Mouse (Mus musculus): ENCODE measurements around the gene Gm49322.
A peak's percentile ranks its signal among the peaks of the same experiment; 100 is the strongest.

The Gm49322 gene

DNA sequence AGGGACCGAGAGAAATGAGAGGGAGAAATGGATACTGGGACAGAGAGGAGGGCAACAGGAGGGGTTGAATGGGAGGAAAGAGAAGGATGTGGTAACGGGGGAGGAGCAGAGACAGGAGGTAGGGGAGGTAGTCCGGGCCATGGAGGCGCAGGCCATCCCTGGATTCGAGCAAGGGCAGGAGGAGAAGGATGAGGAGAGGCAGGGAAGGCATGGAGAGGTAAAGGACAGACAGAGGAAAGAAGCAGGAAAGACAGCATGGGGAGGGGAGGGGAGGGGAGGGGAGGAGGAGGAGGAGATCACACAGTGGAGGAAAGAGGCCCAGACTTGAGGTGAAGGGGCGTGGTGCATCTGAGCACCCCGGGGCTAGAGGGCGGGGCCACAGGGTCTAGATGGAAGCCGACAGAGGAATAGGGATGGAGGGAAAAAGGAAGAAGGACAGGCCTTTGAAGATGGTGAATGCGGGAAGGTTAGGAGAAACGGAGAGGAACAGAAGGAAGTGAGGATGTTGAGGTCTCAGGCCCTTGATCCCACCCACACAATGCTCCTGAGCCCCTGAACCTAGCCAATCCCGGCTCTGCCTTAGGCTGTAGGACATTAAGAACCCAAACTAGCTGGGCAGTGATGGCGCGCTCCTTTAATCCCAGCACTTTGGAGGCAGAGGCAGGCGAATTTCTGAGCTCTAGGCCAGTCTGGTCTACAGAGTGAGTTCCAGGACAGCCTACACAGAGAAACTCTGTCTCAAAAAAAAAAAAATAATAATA, 51.2 kb downstream of the Gm49322 start, which contains the start of gene Btbd2:
Gene Btbd2 (minus strand): TSS at position 209 of the 761 bp plus-strand sequence.
- DNase-seq, result peak; percentile 69

DNA sequence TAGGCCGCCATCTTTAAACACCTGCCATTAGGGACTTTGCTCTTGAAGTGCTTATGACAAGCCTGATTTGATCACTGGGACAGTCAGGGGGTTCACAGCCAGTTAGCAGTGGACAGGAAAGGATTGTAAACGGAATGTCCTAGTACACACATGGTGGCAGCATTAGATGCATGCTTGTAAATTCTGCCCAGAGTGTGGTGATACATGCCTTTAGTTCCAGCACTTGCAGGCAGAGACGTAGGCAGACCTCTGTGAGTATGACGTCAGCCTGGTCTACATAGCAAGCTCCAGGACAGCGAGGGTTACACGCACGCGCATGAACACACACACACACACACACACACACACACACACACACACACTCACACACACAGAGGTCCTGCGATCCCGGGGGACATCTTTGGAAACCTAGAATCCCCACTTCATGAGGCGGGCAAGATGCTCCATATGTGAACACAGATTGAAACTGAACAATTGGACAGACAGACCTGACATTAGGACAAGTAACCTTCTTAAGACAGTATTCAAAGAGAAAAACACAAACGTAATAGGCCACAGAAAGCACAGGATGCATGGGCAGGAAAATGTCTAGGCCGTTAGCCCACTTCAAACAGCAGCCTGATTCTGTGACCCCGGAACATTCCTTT, 52.5 kb downstream of the Gm49322 start:
- no peak for DNase-seq

DNA sequence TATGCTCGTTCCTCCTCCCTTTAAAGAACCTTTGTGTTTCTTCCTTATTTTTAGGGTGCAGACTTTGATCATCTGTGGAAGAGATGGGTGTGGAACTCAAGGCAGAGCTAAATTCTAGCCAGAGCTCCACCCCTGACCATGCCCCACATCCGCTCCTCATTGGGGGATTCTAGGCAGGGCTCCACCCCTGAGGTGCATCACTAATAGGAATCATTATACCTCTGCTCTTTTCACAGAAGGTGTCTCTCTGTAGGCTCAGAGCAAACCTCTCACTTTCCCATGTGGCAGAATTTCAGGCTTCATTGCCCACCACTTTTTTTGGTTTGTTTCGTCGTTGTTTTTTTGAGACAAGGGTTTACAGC, 53.0 kb downstream of the Gm49322 start:
- DNase-seq, result peak; percentile 56

DNA sequence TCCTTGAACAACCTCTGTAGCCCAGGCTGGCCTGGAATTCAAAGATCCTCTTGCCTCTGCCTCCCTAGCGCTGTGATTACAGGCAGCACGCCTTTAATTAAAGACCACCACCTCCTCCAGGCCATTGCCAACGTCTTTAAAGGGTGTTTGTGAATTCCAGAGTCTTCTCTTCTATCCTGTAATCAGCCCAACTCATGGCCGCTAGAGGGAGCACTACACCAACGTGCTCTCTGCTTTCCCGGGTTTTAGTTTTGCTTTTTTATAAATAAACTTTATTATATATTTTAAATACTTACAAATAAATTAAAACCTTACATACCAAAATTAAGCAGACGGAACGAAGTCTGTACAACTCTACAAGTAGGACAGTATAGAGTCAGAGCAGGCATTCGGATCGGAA, 53.4 kb downstream of the Gm49322 start:
- peak; percentile 90 for DNase-seq

DNA sequence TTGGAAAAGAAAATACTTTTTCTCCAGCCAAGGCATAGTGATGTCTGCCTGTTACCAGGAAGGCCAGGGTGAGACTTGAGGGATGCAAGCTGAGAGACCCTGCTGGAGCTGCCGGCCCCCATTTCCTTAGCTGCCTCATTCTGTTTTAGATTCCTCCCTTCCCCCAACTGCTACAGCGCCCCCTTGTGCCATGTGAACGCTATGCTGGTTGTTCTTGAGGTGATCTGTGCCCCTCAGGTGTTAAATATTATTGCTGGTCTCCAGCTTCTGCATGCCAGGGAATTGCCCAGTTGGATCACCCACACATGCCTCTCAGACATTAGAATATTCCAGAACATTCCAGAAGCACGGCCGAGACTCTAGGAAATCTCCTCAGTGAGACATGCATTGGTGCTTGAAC, 55.3 kb downstream of the Gm49322 start:
- DNase-seq, result peak; percentile 96

DNA sequence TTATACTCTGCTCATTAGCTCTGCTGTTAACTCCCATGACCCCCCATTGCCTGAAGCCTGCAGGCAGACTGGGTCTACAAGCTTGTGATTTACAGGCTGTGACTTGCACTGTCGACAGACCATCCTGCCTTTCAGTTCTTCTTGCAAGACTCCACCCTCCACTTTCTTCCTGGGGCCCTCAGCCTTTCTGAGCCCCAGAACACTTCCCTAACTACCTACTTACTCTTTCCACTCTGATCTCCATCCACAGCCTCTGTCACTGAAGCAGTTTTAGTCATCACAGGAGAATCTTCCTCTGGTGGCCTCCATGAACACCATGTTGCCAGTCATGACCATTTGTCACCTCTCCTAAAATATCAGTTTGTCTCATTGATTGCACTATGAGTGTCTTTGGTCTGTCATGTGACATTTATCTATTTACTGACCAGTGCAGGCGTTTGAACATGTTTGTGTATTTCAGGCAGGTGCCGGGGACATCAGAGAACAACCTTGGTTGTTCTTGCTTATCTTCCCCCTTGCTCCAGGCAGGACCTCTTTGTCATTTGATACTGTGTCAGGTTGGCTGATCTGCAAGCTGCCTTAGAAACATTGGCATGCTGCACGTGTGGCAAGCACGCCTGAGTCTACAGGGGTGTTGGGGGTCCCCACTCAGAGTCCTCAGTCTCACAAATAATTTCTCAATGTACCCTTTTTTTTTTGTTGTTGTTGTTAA, 57.8 kb downstream of the Gm49322 start:
- peak; percentile 55 for DNase-seq

DNA sequence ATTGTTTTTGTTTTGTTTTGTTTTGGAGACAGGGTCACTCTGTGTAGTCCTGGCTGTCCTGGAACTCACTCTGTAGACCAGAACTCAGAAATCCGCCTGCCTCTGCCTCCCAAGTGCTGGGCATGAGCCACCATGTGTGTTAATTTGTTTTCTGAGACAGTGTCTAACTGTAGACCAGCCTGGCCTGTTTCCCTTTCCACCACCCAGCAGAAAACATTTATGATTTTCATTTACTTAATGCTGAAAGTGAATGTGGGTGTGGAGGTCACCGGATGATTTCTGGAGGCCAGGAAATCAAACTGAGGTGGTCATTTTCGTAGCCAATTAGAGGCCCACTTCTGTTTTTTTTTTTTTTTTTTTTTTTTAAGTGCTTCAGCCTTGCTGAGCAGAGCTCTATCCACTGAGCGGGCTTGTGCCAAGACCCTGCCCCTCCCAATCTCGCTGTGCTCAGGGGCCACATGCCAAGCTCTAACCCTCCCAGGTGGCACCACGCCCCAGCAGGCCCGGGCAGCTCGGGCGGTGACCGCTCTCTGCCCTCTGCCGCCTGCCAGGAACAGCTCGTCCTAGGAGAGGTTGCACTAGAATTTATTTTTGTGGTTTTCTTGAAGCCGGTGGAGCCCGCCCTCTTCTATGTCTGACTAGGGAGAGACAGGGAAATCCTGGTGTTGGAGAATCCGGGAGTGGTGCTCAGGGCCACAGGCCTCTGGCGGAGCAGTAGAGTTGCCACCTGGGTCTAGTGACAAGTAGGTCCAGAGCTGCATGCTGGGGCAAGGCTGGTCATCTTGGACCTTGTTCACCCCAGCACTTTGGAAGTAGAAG, 58.6 kb downstream of the Gm49322 start:
- DNase-seq, result peak; percentile 47

DNA sequence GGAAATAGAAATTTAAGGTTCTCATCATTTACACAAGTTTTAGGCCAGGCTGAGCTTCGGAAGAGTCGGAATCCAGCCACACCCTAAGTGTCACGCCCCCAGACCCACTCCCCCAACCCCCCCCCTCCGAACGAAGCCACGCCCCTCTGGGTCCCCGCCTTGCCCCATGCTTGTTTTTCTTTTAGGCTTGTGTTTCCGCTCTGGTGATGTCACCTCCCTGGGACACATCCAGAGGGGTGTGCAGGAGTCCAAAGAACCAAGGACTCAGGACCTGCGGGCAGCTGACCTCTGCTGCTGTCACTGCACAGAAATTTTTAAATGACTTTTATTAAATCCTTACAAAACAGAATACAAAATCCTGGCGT, 59.2 kb downstream of the Gm49322 start:
- no peak for DNase-seq
